Mouse (Mus musculus) T-cell, adult 2 months (primary cell): Measurements from ENCODE around the gene Gm20767.
"Not testable (repeated sequence)": the region's sequence is repeated elsewhere in the genome, so short reads cannot be mapped to it uniquely, and the experiment has no call there.

Source experiments
- DNase-seq: peaks from one replicate; pipeline ENCODE4 v3.0.0; 2022; ENCODE audit warnings: low spot score

Gene Gm20767

DNA sequence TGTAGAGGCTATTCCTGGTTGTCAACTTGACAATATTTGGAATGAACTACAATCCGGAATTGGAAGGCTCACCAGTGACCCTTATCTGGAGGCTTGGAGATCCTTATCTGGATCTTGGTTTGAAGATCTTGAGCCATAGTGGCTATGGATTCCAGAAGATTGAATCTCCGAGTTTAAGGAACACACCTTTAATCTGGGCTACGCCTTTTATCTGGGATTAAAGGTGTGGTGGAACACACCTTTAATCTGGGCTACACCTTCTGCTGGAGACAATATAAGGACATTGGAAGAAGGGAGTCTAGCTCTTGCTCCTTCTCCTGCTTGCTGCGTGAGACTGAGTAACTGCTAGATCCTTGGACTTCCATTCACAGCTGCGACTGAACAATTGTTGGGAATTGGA is at the start of gene Gm20767:
Gm20767 (plus strand) TSS at position 301 of the 400 bp plus-strand sequence.
- not testable (repeated sequence) for DNase-seq

DNA sequence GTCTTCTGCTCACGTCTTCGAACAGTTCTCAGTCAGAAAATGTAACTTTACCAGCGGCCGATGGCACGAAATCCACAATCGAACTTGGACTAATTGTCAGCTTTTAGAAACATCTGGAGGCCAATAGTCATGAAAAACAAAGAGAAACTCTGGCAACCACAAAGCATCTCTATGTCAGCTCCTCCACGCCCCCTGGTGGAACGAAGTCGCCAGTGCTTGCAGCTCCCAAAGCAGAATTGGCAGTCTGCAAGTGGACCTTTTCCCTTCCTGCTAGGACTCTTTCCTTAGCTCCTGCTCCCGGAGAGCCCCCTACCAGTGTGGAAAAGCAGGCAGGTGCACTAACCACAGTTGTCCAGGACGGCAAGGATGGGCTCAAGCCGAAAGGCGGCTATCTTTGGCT is 47.1 kb upstream of the Gm20767 start:
- not testable (repeated sequence) for DNase-seq

GRCm38 (mm10) chr13:120096241-120096937 is 43.7 kb upstream of the Gm20767 start:
- DNase-seq, result not testable (repeated sequence)

DNA sequence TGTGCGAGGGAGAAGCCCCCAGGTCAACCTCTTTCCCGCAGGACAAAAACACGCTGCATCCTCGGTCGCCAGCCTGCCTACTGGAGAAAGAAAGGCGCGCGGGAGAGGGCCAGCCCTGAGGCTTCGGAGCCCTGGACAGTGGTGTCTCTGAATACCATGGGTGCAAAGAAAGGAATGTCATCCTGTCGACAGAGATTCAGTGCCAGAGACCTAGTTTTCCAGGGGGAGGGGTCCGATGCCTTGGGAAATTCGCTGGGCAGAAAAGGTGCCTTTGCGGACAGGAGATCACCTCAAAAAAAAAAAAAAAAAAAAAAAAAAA is 43.1 kb upstream of the Gm20767 start:
- DNase-seq, result not testable (repeated sequence)

- not testable (repeated sequence) for DNase-seq
Measured at GRCm38 (mm10) chr13:120099327-120099726, 40.7 kb upstream of the Gm20767 start.

DNA sequence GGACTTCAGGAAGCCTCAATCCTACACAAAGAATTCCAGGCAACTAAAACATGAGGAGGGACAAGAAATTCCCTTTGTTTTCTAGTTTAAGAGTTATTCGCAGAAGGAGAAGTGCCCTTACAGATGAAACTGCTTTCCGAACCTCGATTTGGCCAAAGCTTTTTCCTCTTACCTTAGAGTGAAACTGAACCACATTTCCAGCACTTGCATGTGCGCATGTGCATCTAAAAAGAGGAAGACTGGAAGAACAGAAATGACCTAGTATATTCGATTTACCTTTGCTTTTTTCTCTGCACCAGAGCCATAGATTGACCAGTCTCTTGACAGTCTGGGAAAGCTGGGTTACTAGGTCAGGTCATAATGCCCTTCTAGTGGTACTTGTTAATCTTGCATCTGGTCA is 33.5 kb upstream of the Gm20767 start:
- not testable (repeated sequence) for DNase-seq

DNA sequence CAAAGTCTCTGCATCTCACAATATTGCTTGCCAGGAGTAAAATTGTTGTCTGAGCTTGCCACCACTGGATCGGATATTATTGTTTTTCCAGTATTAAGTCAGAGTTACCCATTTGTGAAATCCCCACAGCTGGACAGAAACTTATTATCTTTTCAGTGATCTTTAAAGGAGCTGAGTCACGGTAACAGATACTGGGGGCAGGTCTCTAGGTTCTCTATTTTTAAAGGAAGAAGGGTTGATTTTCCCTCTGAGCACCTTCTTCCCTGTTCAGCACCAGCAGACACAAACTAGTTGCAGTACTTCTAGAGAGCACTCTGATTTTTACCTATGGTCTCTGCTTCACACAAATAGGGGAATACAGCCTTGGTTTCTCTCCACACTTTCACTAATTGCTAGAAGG is 33.0 kb upstream of the Gm20767 start:
- not testable (repeated sequence) for DNase-seq

DNA sequence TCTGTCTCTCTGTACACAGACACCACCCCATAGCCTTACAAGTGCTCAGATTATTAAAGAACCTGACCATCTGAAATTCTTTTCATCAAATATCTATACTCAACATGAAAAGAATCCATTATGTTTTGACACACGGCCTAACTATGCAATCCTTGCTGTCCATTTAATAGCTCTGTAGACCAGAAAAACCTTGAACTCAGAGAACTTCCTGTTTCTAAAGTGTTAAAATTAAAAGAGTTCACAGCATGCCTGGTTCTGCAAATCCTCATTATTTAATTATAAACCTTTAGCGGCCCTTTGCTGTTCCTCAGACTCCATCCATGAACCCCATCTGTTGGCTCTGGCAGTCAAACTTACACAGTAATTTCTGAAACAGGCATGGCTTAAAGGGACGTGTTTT is 2.3 kb downstream of the Gm20767 start:
- DNase-seq, result not testable (repeated sequence)

DNA sequence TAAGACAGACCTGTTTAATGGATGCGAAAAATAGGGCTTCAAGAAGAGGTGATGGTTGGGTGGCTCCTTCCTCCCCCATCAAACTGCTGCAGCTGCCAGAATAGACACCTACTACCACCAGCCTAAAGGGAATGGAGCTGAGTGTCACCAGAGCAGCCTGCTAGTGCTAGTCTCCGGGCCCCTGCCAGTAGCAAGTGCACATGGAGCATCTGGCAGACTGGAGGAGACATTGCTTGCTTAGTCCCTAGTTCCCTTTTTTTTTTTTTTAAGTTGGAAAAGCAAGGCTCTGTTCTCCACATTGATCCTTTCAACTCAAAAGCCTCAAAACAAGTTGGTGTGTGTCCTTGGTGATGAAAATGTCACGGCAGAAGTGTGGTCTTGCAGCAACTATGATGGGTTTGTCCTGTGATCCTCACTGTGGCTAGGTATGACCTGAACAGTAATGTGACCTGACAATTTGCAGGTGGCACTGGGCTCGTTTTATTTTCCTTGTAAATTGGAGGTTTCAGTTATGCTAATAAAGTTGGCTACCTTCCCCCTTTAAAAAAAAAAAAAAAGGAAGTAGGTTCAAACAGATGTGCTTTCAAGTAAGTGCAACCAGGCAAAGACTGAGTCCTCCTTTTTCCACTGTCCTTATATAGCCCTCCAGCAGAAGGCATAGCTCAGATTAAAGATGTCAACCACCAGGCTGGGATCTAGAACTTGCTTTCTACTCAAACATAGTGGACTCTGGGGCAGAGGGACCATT is 9.8 kb downstream of the Gm20767 start:
- DNase-seq, result not testable (repeated sequence)

DNA sequence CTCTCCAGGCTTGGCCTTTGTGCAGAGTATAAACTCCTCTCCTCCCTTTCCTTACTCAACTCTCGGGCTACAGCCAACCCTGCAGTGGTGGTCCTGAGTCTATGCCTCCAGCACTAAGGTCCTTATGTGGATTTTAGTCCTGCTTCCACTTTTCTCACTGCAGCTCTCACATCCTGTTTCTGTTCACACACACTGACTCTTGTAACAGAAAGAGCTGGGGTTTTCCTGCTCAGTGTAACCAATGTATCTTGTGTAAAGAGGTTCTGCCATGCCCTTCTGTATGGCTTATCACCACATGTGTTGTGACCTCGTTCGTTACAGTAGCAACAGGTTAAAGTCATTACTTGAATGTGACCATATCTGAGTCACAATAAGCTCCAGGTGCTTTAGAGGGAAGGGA is 10.5 kb downstream of the Gm20767 start:
- DNase-seq, result not testable (repeated sequence)

DNA sequence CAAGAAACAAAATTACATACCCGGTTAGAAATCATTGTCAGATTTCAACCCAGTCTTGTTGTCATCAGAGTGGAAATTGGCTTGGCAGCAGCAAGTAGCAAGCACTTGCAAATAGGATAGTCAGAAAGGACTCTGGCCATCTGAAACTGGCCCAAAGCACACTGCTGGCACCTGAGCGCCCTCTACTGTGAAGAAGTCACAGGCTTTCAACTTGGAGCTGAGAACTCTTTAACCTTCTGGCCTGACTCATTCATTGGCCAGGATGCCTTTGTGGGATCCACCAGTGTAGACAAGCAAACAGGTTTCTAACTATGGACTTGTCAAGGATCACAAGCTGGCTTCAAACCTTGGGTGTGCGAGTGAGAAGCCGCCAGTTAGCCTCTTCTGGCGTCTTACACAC is 28.3 kb downstream of the Gm20767 start:
- DNase-seq, result not testable (repeated sequence)

DNA sequence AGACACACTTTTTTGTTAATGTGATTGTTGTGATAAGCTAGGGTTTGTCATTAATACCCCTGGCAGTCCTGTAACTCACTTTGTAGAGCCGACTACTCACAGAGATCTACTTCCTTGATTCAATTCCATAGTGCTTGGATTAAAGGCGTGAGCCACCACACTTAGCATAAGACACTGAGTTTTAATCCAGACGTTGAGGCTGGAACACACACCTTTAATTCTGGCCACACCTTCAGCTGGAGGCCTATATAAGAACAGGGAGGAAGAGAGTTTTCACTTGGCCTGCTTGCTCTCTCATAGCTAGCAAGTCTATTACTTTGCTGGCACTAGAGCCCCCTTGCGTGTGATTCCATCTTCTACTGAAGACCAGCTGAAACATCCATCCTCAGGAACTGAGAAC is 32.1 kb downstream of the Gm20767 start, which contains the start of gene Gm21818:
Gm21818 (plus strand) TSS at position 301 of the 400 bp plus-strand sequence.
- DNase-seq, result not testable (repeated sequence)

GRCm38 (mm10) chr13:120196189-120196821 is 56.3 kb downstream of the Gm20767 start:
- DNase-seq, result not testable (repeated sequence)
